Mouse (Mus musculus): ENCODE data around the gene Ear1.
"Not testable (repeated sequence)": the region's sequence is repeated elsewhere in the genome, so short reads cannot be mapped to it uniquely, and the experiment has no call there.

Ear1 gene

DNA sequence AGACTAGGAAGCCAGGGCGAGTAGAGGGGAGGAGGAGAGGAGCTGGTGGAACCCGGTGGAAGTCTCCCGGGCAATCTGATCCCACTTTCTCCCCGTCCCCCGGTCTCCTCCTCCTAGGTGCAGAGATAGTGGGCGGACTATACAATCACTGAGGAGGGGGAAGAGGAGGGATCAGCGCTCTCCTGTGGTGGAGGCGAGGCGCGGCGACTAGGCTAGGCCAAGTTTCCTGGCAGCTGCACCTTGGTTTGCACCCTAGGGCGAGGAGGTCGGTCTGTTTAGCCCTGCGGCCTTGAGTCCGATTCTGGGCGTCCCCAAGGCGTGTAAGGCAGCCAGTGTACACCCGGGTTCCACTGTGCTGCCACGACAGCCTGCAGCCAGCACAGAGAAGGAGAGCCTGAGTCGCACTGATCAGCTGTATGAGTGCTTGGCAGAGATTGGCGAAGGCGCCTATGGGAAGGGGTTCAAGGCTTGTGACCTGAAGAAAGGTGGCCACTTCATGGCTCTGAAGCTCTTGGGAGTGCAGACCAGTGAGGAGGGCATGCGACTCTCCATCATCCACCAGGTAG lies 78.3 kb downstream of the Ear1 start:
- peak in 1 of 2 experiments; percentile 13 for DNase-seq (ENCODE audit: low spot score in 2 of 2)

DNA sequence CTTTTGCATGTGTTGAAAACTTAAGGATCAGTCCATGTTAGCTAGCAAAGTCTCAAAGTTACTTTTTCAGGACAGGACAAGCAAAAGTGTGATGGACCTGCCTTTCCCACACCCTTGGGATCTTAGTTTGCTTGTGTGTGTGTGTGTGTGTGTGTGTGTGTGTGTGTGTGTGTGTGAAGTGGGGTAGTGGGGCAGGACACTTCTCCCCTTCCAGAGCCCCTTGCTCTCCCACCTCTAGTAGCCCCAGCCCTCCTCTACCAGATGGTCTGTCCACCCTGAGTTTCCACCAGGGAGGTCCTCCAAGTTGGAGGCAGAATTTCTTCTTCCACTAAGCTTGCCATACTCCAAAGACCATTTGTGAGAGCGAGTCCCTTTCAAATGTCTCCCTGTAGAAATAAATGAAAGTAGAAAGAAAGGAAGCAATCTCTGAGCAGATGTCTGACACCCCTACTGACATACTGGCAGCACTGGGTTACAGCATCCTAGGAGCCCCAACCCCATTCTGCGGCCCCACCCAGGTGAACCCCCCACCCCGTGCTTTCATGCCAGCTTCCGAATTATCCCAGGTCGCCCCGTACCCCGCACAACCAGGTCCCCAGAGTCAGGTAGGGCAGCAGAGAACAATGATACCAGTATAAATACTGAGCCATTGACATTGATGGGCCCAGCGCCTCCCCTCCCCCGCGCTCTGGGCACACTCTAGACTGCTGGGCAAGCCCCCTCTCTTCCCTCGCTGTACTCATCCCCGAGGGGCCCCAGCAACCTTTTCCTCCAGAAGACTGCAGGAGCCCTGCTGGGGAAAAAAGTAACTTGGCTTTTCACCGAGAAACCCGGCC lies 79.0 kb downstream of the Ear1 start:
- DNase-seq (ENCODE audit: low spot score in 2 of 2): no peak

DNA sequence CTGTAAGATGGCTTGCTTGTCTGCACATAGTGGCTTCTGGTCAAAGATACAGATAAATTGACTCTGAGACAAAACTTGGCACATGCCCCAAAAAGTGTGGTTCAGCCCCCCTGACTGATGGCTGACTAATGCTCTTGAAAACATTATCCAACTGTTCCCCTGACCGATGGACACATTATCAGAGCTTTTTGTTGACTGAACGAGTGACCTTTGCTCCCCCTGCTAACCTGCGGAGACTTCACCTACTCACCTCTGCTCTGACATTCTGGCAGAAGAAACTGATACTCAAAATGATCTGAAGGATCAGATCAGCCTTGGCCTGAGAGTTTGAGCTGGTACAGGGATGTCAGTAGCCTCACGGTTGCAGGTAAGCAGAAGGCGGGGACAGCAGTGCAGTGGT lies 81.5 kb downstream of the Ear1 start:
- DNase-seq (ENCODE audit: low spot score in 2 of 2): peak in 1 of 2 experiments; percentile 14

DNA sequence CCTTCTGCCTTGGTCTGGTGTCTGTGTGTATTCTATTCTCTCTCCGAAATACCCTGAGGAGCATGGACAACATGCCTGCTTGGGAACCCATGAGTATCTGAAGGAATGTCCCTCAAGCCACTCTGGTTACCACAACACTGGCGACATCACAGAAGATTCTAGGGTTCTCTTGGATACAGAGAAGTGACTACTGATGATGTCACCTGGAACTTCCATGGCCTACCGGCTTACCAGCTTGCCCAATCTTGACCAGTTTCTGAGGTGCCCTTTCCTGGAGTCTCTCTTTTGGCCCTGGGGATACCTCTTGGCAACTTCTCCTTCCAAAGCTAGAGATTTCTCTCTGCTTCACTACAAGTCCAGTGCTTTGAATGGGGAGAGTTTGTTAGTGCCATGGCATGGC lies 90.7 kb downstream of the Ear1 start, which contains the start of gene Gm8180:
Gm8180 (minus strand) TSS at position 101 of the 400 bp plus-strand sequence.
- not testable (repeated sequence) for DNase-seq (ENCODE audit: low spot score in 2 of 2)

Data from right cerebral cortex, postnatal 10 days (tissue).